15 mouse cellular contexts compared by ENCODE assay signal in the genomic region with DNA sequence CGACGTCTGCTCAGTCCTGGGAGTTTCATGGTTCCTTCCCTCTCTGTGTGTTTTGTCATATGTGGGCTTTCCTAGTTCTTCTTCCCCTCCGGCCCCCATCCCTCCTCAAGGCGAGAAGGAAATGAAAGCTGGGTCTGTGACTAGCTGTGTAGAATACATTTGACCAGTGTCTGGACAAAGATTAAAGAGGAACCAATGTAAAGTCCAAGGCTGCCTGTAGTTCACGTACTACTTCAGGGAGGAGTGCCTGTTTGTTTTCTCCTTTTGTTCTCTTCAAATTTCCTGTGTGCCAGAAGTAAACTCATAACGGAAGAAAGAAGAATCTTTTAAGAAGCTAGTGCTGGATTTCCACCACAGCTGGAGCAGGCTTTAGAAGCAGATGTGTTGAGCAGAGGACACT. TPM values are rescaled to one million over a fixed set of nuclear protein-coding genes. Genes with fewer than 3 reads are reported as not detected.
A peak's percentile ranks its signal among the peaks of the same experiment; 100 is the strongest.
DNase-seq lines count a peak whose midpoint lies in the region; ATAC-seq and TF ChIP-seq lines count a peak whose summit lies in the region.
"Had no signal": no experiment of that assay in that cellular context is flagged by ENCODE, and none has a peak within 500 bp of the region (broad histone marks: within the 10 kb centered on the region; RNA-seq: fewer than 3 reads in every experiment).

No protein-coding gene starts in this region.

- no peak overlapping the region for H3K9ac ChIP-seq in hindbrain, embryonic 13.5 days
- H3K9ac ChIP-seq: forebrain, embryonic 12.5 days; neural tube, embryonic 12.5 days had no signal

- DNase-seq in adrenal gland, postnatal 14 days: peak; percentile 12
- DNase-seq in adrenal gland, postnatal 10 days: no peak
- DNase-seq in layer of hippocampus, adult 9-11 months: peak; percentile 10
- DNase-seq in layer of hippocampus, adult 8-10 months (ENCODE audit: low spot score in 2 of 2): no peak
- DNase-seq in naive thymus-derived CD4-positive, alpha-beta T cell, adult 2 months (ENCODE audit: low read depth): peak; percentile 58
- DNase-seq in cerebellum, adult 18-20 months: no peak
- DNase-seq: cerebellum, adult 11-12 months; right cerebral cortex, postnatal 14 days had no signal

- H3K4me1 ChIP-seq in bone marrow, adult 2 months (ENCODE audit: control insufficient read depth, insufficient read depth, low read length): peaks cover 4% of the 10 kb centered on the region
- H3K4me1 ChIP-seq in hindbrain, embryonic 13.5 days (replicated peaks): no peaks in the 10 kb centered on the region
- H3K4me1 ChIP-seq: forebrain, embryonic 12.5 days; neural tube, embryonic 12.5 days had no signal

- ATAC-seq in hindbrain, embryonic 13.5 days (ENCODE audit: low FRiP score): no peak
- ATAC-seq: hindbrain, embryonic 16.5 days had no signal

- TF ChIP-seq CTCF in bone marrow, adult 2 months (IDR thresholded peaks at IDR 0.05; ENCODE audit: control insufficient read depth, insufficient read depth, low read length): no peak

- H3K36me3 ChIP-seq in hindbrain, embryonic 13.5 days: no peaks in the 10 kb centered on the region
- H3K36me3 ChIP-seq: forebrain, embryonic 12.5 days; neural tube, embryonic 12.5 days had no signal

- no peak overlapping the region for H3K4me2 ChIP-seq in hindbrain, embryonic 13.5 days
- H3K4me2 ChIP-seq: forebrain, embryonic 12.5 days; neural tube, embryonic 12.5 days had no signal

- WGBS in bone marrow, adult 2 months: 4% methylated on average over 6 of the region's 6 CpGs
- WGBS in hindbrain, embryonic 13.5 days: 71% methylated on average over 6 of the region's 6 CpGs

- H3K27ac ChIP-seq in bone marrow, adult 2 months (ENCODE audit: control insufficient read depth, insufficient read depth, low read depth, low read length, poor library complexity): peak overlapping the region; percentile 61; the same call in 1 of the 2 replicates
- H3K27ac ChIP-seq in hindbrain, embryonic 13.5 days: no peak overlapping the region
- H3K27ac ChIP-seq: forebrain, embryonic 12.5 days; heart, adult 2 months; neural tube, embryonic 12.5 days had no signal

- H3K4me3 ChIP-seq in bone marrow, adult 2 months (replicated peaks; ENCODE audit: control insufficient read depth, low read depth, low read length): peak overlapping the region; percentile 2
- H3K4me3 ChIP-seq in hindbrain, embryonic 13.5 days: no peak overlapping the region
- H3K4me3 ChIP-seq: forebrain, embryonic 12.5 days; heart, adult 2 months; neural tube, embryonic 12.5 days had no signal

- TF ChIP-seq POLR2A in bone marrow, adult 2 months (IDR thresholded peaks at IDR 0.05; ENCODE audit: borderline replicate concordance, control insufficient read depth, low read depth, low read length): no peak

- H3K27me3 ChIP-seq in hindbrain, embryonic 13.5 days: no peaks in the 10 kb centered on the region
- H3K27me3 ChIP-seq: forebrain, embryonic 12.5 days; neural tube, embryonic 12.5 days had no signal

- no peaks in the 10 kb centered on the region for H3K9me3 ChIP-seq in hindbrain, embryonic 13.5 days
- H3K9me3 ChIP-seq: forebrain, embryonic 12.5 days; neural tube, embryonic 12.5 days had no signal

RNA-seq across cellular contexts. Expression of gene Cxcr6, which starts 36.7 kb away (rescaled TPM):
- 0.83 TPM in 1 of 2 replicates, not detected in the other for total RNA-seq in adrenal gland, postnatal 14 days (2021)
- total RNA-seq in adrenal gland, postnatal 10 days (2021): under 1 TPM; 0.30 to 0.54 TPM
- total RNA-seq in layer of hippocampus, adult 8-10 months (2022): not detected
- polyA plus RNA-seq in bone marrow, adult 2 months (2011; ENCODE audit: insufficient read depth, insufficient read length, low replicate concordance, missing spikeins): not detected in 2 replicates
- 0.12 TPM in 1 of 2 replicates, not detected in the other for polyA plus RNA-seq in hindbrain, embryonic 13.5 days (2015; fragmentation: Nextera tagmentation; extraction: Ambion mirVana)
- total RNA-seq: left cerebral cortex, postnatal 14 days had no signal
- polyA plus RNA-seq: neural tube, embryonic 12.5 days had no signal

RNA-seq across cellular contexts. Expression of gene Lztfl1, which starts 52.0 kb away (rescaled TPM):
- total RNA-seq in adrenal gland, postnatal 14 days (2021): 43.7 and 46.3 TPM in 2 replicates
- total RNA-seq in adrenal gland, postnatal 10 days (2021): 10 to 100 TPM; 36.6 to 40.3 TPM
- total RNA-seq in layer of hippocampus, adult 8-10 months (2022): 10 to 100 TPM; 63.4 to 78.6 (median 74.5) TPM
- polyA plus RNA-seq in bone marrow, adult 2 months (2011; ENCODE audit: insufficient read depth, insufficient read length, low replicate concordance, missing spikeins): 5.9 and 10.7 TPM in 2 replicates
- 57.2 and 60.3 TPM in 2 replicates for polyA plus RNA-seq in hindbrain, embryonic 13.5 days (2015; fragmentation: Nextera tagmentation; extraction: Ambion mirVana)

Comparison
In these comparisons a context has a peak if more than half of its experiments do, and no peak if none do; other contexts are left out.
1. DNase-seq: peak in adrenal gland, postnatal 14 days (single experiment), layer of hippocampus, adult 9-11 months (single experiment) and naive thymus-derived CD4-positive, alpha-beta T cell, adult 2 months (single experiment); none in adrenal gland, postnatal 10 days (single experiment), layer of hippocampus, adult 8-10 months (0 of 2) and cerebellum, adult 18-20 months (0 of 2).